Mouse (Mus musculus): ENCODE data around the gene Usp10. TPM values are rescaled to one million over a fixed set of nuclear protein-coding genes. Genes with fewer than 3 reads are reported as not detected.

Gene Usp10
- total and polyA plus RNA-seq, 2 experiments, result 42.6 to 94.1 TPM

- TF ChIP-seq CTCF (IDR thresholded peaks at IDR 0.05; ENCODE audit: low read depth, low read length) (no peak), POLR2A (IDR thresholded peaks at IDR 0.05; ENCODE audit: extremely low read depth, insufficient read depth, low read length) (no peak)
- DNase-seq (ENCODE audit: extremely low read depth, low read depth, low spot score), result no peak
- H3K4me1 ChIP-seq (ENCODE audit: control insufficient read depth, insufficient read depth, low read length), result peaks cover 41% of the 10 kb centered on the region
- H3K36me3 ChIP-seq (ENCODE audit: control insufficient read depth, insufficient read depth, low read length), result no peaks in the 10 kb centered on the region
- peak overlapping the region; percentile 84 for H3K27ac ChIP-seq (replicated peaks; ENCODE audit: insufficient read depth, low read depth, low read length)
- no peak overlapping the region for H3K4me3 ChIP-seq (ENCODE audit: insufficient read depth, low read depth, low read length)
- H3K9ac ChIP-seq (ENCODE audit: low read depth, low read length), result peak overlapping the region; percentile 23; the same call in 1 of the 2 replicates
- peaks cover 59% of the 10 kb centered on the region for H3K79me2 ChIP-seq (ENCODE audit: control insufficient read depth, insufficient read depth, low read length)
- WGBS, result 52% methylated on average over 4 of the region's 4 CpGs
- no peaks in the 10 kb centered on the region for H3K27me3 ChIP-seq (ENCODE audit: control insufficient read depth, insufficient read depth, low read length)
Measured at GRCm38 (mm10) chr8:119915298-119915697, 5.1 kb downstream of the Usp10 start.

- H3K27ac ChIP-seq (replicated peaks; ENCODE audit: insufficient read depth, low read depth, low read length), result peak overlapping the region; percentile 84
- peak overlapping the region; percentile 4; the same call in 1 of the 2 replicates for H3K4me3 ChIP-seq (ENCODE audit: insufficient read depth, low read depth, low read length)
Measured at GRCm38 (mm10) chr8:119916237-119916892, 6.2 kb downstream of the Usp10 start.

GRCm38 (mm10) chr8:119917415-119917814 lies 7.3 kb downstream of the Usp10 start:
- WGBS, result 78% methylated on average over 3 of the region's 3 CpGs
- Histone ChIP-seq H3K27me3 (ENCODE audit: control insufficient read depth, insufficient read depth, low read length) (no peaks in the 10 kb centered on the region), H3K4me1 (ENCODE audit: control insufficient read depth, insufficient read depth, low read length) (peaks cover 46% of the 10 kb centered on the region), H3K9ac (ENCODE audit: low read depth, low read length) (no peak overlapping the region), H3K4me3 (ENCODE audit: insufficient read depth, low read depth, low read length) (no peak overlapping the region), H3K79me2 (ENCODE audit: control insufficient read depth, insufficient read depth, low read length) (peaks cover 64% of the 10 kb centered on the region), H3K27ac (replicated peaks; ENCODE audit: insufficient read depth, low read depth, low read length) (peak overlapping the region; percentile 67), H3K36me3 (ENCODE audit: control insufficient read depth, insufficient read depth, low read length) (no peaks in the 10 kb centered on the region)
- DNase-seq (ENCODE audit: extremely low read depth, low read depth, low spot score), result no peak
- TF ChIP-seq CTCF (IDR thresholded peaks at IDR 0.05; ENCODE audit: low read depth, low read length) (no peak), POLR2A (IDR thresholded peaks at IDR 0.05; ENCODE audit: extremely low read depth, insufficient read depth, low read length) (no peak)

More at GRCm38 (mm10) chr8:119916237-119916892, 6.2 kb downstream of the Usp10 start:
- H3K27me3 ChIP-seq (ENCODE audit: control insufficient read depth, insufficient read depth, low read length), result no peaks in the 10 kb centered on the region
- H3K4me1 ChIP-seq (ENCODE audit: control insufficient read depth, insufficient read depth, low read length), result peaks cover 42% of the 10 kb centered on the region
- DNase-seq (ENCODE audit: extremely low read depth, low read depth, low spot score), result peak; percentile 79
- H3K9ac ChIP-seq (ENCODE audit: low read depth, low read length), result peak overlapping the region; percentile 49
- WGBS, result 26% methylated on average over 16 of the region's 16 CpGs
- H3K79me2 ChIP-seq (ENCODE audit: control insufficient read depth, insufficient read depth, low read length), result peaks cover 62% of the 10 kb centered on the region
- H3K36me3 ChIP-seq (ENCODE audit: control insufficient read depth, insufficient read depth, low read length), result no peaks in the 10 kb centered on the region
- TF ChIP-seq POLR2A (IDR thresholded peaks at IDR 0.05; ENCODE audit: extremely low read depth, insufficient read depth, low read length) (no peak), CTCF (IDR thresholded peaks at IDR 0.05; ENCODE audit: low read depth, low read length) (no peak)

- WGBS, result 25% methylated on average over 1 of the region's 1 CpGs
- Histone ChIP-seq H3K4me3 (ENCODE audit: insufficient read depth, low read depth, low read length) (no peak overlapping the region), H3K9ac (ENCODE audit: low read depth, low read length) (peak overlapping the region; percentile 62), H3K27ac (replicated peaks; ENCODE audit: insufficient read depth, low read depth, low read length) (peak overlapping the region; percentile 37), H3K79me2 (ENCODE audit: control insufficient read depth, insufficient read depth, low read length) (peaks cover 60% of the 10 kb centered on the region), H3K4me1 (ENCODE audit: control insufficient read depth, insufficient read depth, low read length) (peaks cover 44% of the 10 kb centered on the region), H3K27me3 (ENCODE audit: control insufficient read depth, insufficient read depth, low read length) (no peaks in the 10 kb centered on the region), H3K36me3 (ENCODE audit: control insufficient read depth, insufficient read depth, low read length) (no peaks in the 10 kb centered on the region)
- no peak for DNase-seq (ENCODE audit: extremely low read depth, low read depth, low spot score)
- TF ChIP-seq POLR2A (IDR thresholded peaks at IDR 0.05; ENCODE audit: extremely low read depth, insufficient read depth, low read length) (no peak), CTCF (IDR thresholded peaks at IDR 0.05; ENCODE audit: low read depth, low read length) (no peak)
Measured at GRCm38 (mm10) chr8:119918155-119918567, 8.0 kb downstream of the Usp10 start.

- Histone ChIP-seq H3K79me2 (ENCODE audit: control insufficient read depth, insufficient read depth, low read length) (peaks cover 69% of the 10 kb centered on the region), H3K4me1 (ENCODE audit: control insufficient read depth, insufficient read depth, low read length) (peaks cover 36% of the 10 kb centered on the region), H3K36me3 (ENCODE audit: control insufficient read depth, insufficient read depth, low read length) (no peaks in the 10 kb centered on the region), H3K27ac (replicated peaks; ENCODE audit: insufficient read depth, low read depth, low read length) (no peak overlapping the region), H3K4me3 (ENCODE audit: insufficient read depth, low read depth, low read length) (no peak overlapping the region), H3K9ac (ENCODE audit: low read depth, low read length) (no peak overlapping the region), H3K27me3 (ENCODE audit: control insufficient read depth, insufficient read depth, low read length) (no peaks in the 10 kb centered on the region)
- DNase-seq (ENCODE audit: extremely low read depth, low read depth, low spot score), result no peak
- 72% methylated on average over 5 of the region's 5 CpGs for WGBS
- TF ChIP-seq POLR2A (IDR thresholded peaks at IDR 0.05; ENCODE audit: extremely low read depth, insufficient read depth, low read length) (no peak), CTCF (IDR thresholded peaks at IDR 0.05; ENCODE audit: low read depth, low read length) (no peak)
Measured at GRCm38 (mm10) chr8:119923259-119923658, 13.1 kb downstream of the Usp10 start.

GRCm38 (mm10) chr8:119925428-119925827 lies 15.3 kb downstream of the Usp10 start:
- Histone ChIP-seq H3K27me3 (ENCODE audit: control insufficient read depth, insufficient read depth, low read length) (no peaks in the 10 kb centered on the region), H3K4me3 (ENCODE audit: insufficient read depth, low read depth, low read length) (no peak overlapping the region), H3K4me1 (ENCODE audit: control insufficient read depth, insufficient read depth, low read length) (peaks cover 39% of the 10 kb centered on the region), H3K36me3 (ENCODE audit: control insufficient read depth, insufficient read depth, low read length) (no peaks in the 10 kb centered on the region), H3K9ac (ENCODE audit: low read depth, low read length) (no peak overlapping the region), H3K27ac (replicated peaks; ENCODE audit: insufficient read depth, low read depth, low read length) (0 out of 2 replicates have a peak overlapping the region, but pooled peaks have one; percentile 14), H3K79me2 (ENCODE audit: control insufficient read depth, insufficient read depth, low read length) (peaks cover 71% of the 10 kb centered on the region)
- DNase-seq (ENCODE audit: extremely low read depth, low read depth, low spot score), result no peak
- WGBS, result 75% methylated on average over 4 of the region's 4 CpGs
- TF ChIP-seq POLR2A (IDR thresholded peaks at IDR 0.05; ENCODE audit: extremely low read depth, insufficient read depth, low read length), result no peak
- no peak for TF ChIP-seq CTCF (IDR thresholded peaks at IDR 0.05; ENCODE audit: low read depth, low read length)
